Mouse (Mus musculus) limb, embryonic 11.5 days (tissue): ENCODE data around the gene Ndufb3. TPM values are rescaled to one million over a fixed set of nuclear protein-coding genes. Genes with fewer than 3 reads are reported as not detected.
"Not testable (repeated sequence)": the region's sequence is repeated elsewhere in the genome, so short reads cannot be mapped to it uniquely, and the experiment has no call there.

Experiments
- ATAC-seq: fragments of 200-750 bp; cut with Nextera tagmentation; 2 replicates; pipeline ENCODE4 v1.8.0; 2017; ENCODE audit warnings: low read depth; ENCODE audit not compliant: insufficient number of reproducible peaks, low FRiP score, low TSS enrichment
- DNase-seq: peaks from one replicate; pipeline ENCODE4 v3.0.0-alpha.2; 2015; ENCODE audit warnings: low spot score
- H3K27ac ChIP-seq: fragments of 300-500 bp; sonication (generic); replicated peaks from 2 replicates; pipeline ENCODE4 v1.5.1; 2014; ENCODE audit warnings: low read depth, mild to moderate bottlenecking, low read length
- H3K27me3 ChIP-seq: fragments of 300-500 bp; sonication (generic); 2 replicates; pipeline ENCODE4 v1.6.1; 2014; ENCODE audit warnings: mild to moderate bottlenecking, low read length, mixed read lengths; ENCODE audit not compliant: control insufficient read depth, insufficient read depth
- H3K36me3 ChIP-seq: fragments of 300-500 bp; sonication (generic); 2 replicates; pipeline ENCODE4 v1.6.1; 2014; ENCODE audit warnings: mild to moderate bottlenecking, low read length, moderate library complexity, mixed read lengths; ENCODE audit not compliant: control insufficient read depth, insufficient read depth
- H3K4me1 ChIP-seq: fragments of 300-500 bp; sonication (generic); 2 replicates; pipeline ENCODE4 v1.6.1; 2014; ENCODE audit warnings: low read length, mixed read lengths; ENCODE audit not compliant: control insufficient read depth, insufficient read depth
- H3K4me2 ChIP-seq: fragments of 300-500 bp; sonication (generic); 2 replicates; pipeline ENCODE4 v1.6.1; 2014; ENCODE audit warnings: low read depth, mild to moderate bottlenecking, moderate library complexity; ENCODE audit not compliant: severe bottlenecking
- H3K4me3 ChIP-seq: fragments of 300-500 bp; sonication (generic); 2 replicates; pipeline ENCODE4 v1.5.1; 2014; ENCODE audit warnings: low read depth, low read length
- H3K9ac ChIP-seq: fragments of 300-500 bp; sonication (generic); 2 replicates; pipeline ENCODE4 v1.6.1; 2014; ENCODE audit warnings: mild to moderate bottlenecking, low read length
- H3K9me3 ChIP-seq: fragments of 300-500 bp; sonication (generic); 2 replicates; pipeline ENCODE4 v1.6.1; 2016; ENCODE audit warnings: low read length; ENCODE audit not compliant: control insufficient read depth
- WGBS: fragments of 180-500 bp; shearing (Covaris S2); extraction: QIAGEN DNeasy Blood & Tissue Kit; methylation state at CpG from one replicate; pipeline ENCODE4 v1.1.7; 2014; 5-methylcytosine and 5-hydroxymethylcytosine counted together
- polyA plus RNA-seq: library from polyadenylated mRNA; unstranded; fragments of >200 nt; fragmentation: Nextera tagmentation; extraction: Ambion mirVana; gene quantifications from 2 replicates; pipeline ENCODE4 v1.2.1, GENCODE M21; 2014

Ndufb3 gene
- polyA plus RNA-seq, 1 experiment from 2014 or later, result 149 TPM

GRCm38 (mm10) chr1:58579179-58579578, 7.0 kb upstream of the Ndufb3 start:
- Histone ChIP-seq H3K4me3 (no peak overlapping the region), H3K9me3 (no peaks in the 10 kb centered on the region), H3K4me2 (no peak overlapping the region), H3K4me1 (no peaks in the 10 kb centered on the region), H3K27ac (no peak overlapping the region), H3K9ac (no peak overlapping the region), H3K27me3 (no peaks in the 10 kb centered on the region), H3K36me3 (no peaks in the 10 kb centered on the region)
- DNase-seq (peak; percentile 29), ATAC-seq (no peak)
- WGBS, result 89% methylated on average over 2 of the region's 2 CpGs

- ATAC-seq (no peak), DNase-seq (no peak)
- Histone ChIP-seq H3K9ac (no peak overlapping the region), H3K4me3 (no peak overlapping the region), H3K4me2 (no peak overlapping the region), H3K9me3 (no peaks in the 10 kb centered on the region), H3K36me3 (no peaks in the 10 kb centered on the region), H3K27ac (no peak overlapping the region), H3K4me1 (0 out of 2 replicates have a peak, but pooled peaks cover 3% of the 10 kb centered on the region), H3K27me3 (no peaks in the 10 kb centered on the region)
- 71% methylated on average over 1 of the region's 1 CpGs for WGBS
Measured at GRCm38 (mm10) chr1:58582611-58583010, 3.6 kb upstream of the Ndufb3 start.

GRCm38 (mm10) chr1:58584271-58584670, 1.9 kb upstream of the Ndufb3 start:
- Histone ChIP-seq H3K36me3 (no peaks in the 10 kb centered on the region), H3K4me1 (0 out of 2 replicates have a peak, but pooled peaks cover 3% of the 10 kb centered on the region), H3K27me3 (no peaks in the 10 kb centered on the region), H3K4me2 (no peak overlapping the region), H3K9ac (no peak overlapping the region), H3K9me3 (no peaks in the 10 kb centered on the region), H3K4me3 (no peak overlapping the region), H3K27ac (no peak overlapping the region)
- DNase-seq (no peak), ATAC-seq (no peak)
- WGBS, result 78% methylated on average over 1 of the region's 1 CpGs

GRCm38 (mm10) chr1:58585373-58586170, 612 bp upstream of the Ndufb3 start:
- Histone ChIP-seq H3K9me3 (no peaks in the 10 kb centered on the region), H3K27me3 (no peaks in the 10 kb centered on the region), H3K4me1 (0 out of 2 replicates have a peak, but pooled peaks cover 3% of the 10 kb centered on the region), H3K4me2 (peak overlapping the region; percentile 71), H3K9ac (peak overlapping the region; percentile 83), H3K27ac (no peak overlapping the region), H3K36me3 (no peaks in the 10 kb centered on the region), H3K4me3 (peak overlapping the region; percentile 86)
- WGBS, result 6% methylated on average over 36 of the region's 36 CpGs
- no peak for DNase-seq
- peak; percentile 52; the same call in 1 of the 2 replicates for ATAC-seq

GRCm38 (mm10) chr1:58587491-58587890, 1.3 kb downstream of the Ndufb3 start:
- 0 out of 2 replicates have a peak, but pooled peaks cover 3% of the 10 kb centered on the region for H3K4me1 ChIP-seq
- no peak for DNase-seq
- H3K4me3 ChIP-seq, result no peak overlapping the region
- no peak overlapping the region for H3K27ac ChIP-seq
- 100% methylated on average over 1 of the region's 1 CpGs for WGBS
- H3K27me3 ChIP-seq, result no peaks in the 10 kb centered on the region
- peak overlapping the region; percentile 71; the same call in 1 of the 2 replicates for H3K4me2 ChIP-seq
- H3K9me3 ChIP-seq, result no peaks in the 10 kb centered on the region
- H3K9ac ChIP-seq, result no peak overlapping the region
- H3K36me3 ChIP-seq, result no peaks in the 10 kb centered on the region; the same call in 1 of the 2 replicates
- ATAC-seq, result no peak

- H3K4me3 ChIP-seq, result no peak overlapping the region
- H3K27ac ChIP-seq, result no peak overlapping the region
- no peak overlapping the region for H3K4me2 ChIP-seq
- ATAC-seq, result no peak
- H3K9me3 ChIP-seq, result no peaks in the 10 kb centered on the region
- no peaks in the 10 kb centered on the region for H3K36me3 ChIP-seq
- no peak overlapping the region for H3K9ac ChIP-seq
- DNase-seq, result no peak
- H3K4me1 ChIP-seq, result no peaks in the 10 kb centered on the region
- 86% methylated on average over 4 of the region's 4 CpGs for WGBS
- no peaks in the 10 kb centered on the region for H3K27me3 ChIP-seq
Measured at GRCm38 (mm10) chr1:58602681-58603080, 16.5 kb downstream of the Ndufb3 start.

GRCm38 (mm10) chr1:58603738-58604137, 17.6 kb downstream of the Ndufb3 start:
- no peak for ATAC-seq
- 80% methylated on average over 4 of the region's 4 CpGs for WGBS
- Histone ChIP-seq H3K36me3 (no peaks in the 10 kb centered on the region), H3K27ac (no peak overlapping the region), H3K4me1 (no peaks in the 10 kb centered on the region), H3K4me2 (no peak overlapping the region), H3K9ac (no peak overlapping the region), H3K9me3 (no peaks in the 10 kb centered on the region), H3K27me3 (no peaks in the 10 kb centered on the region), H3K4me3 (no peak overlapping the region)
- no peak for DNase-seq

GRCm38 (mm10) chr1:58609591-58609990, 23.4 kb downstream of the Ndufb3 start:
- not testable (repeated sequence) for ATAC-seq, H3K4me2 ChIP-seq, H3K4me3 ChIP-seq, H3K9me3 ChIP-seq, H3K36me3 ChIP-seq, H3K9ac ChIP-seq, DNase-seq, H3K27ac ChIP-seq, H3K4me1 ChIP-seq, H3K27me3 ChIP-seq
- WGBS, result 87% methylated on average over 5 of the region's 5 CpGs
